Mouse (Mus musculus): ENCODE results near the gene Gm19402.

Gene Gm19402

GRCm38 (mm10) chr10:77666342-77666741 is 24.2 kb downstream of the Gm19402 start:
- no peak for DNase-seq (ENCODE audit: low read depth)

GRCm38 (mm10) chr10:77663949-77664665 is 26.4 kb downstream of the Gm19402 start:
- DNase-seq (ENCODE audit: low read depth): no peak

- no peak for DNase-seq (ENCODE audit: low read depth)
Measured at GRCm38 (mm10) chr10:77658286-77658994, 32.1 kb downstream of the Gm19402 start.

DNA sequence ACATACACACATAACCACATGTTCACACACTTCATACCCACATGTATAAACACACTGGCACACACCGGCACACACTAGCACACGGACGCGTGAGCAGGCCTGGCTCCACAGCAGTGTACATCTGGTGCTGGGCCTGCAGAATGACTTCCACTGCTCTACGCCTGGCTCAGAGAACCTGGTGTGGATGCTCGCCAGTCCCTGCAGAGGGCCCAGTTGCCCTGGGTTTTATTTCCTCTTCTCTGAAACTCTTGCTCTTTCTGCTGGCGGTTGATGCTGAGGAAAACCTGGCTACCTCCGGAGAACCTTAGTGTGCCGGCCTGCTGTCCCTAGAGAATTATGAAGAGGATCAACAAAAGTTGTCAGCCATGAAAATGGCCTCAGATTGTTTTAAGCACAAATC is 38.5 kb downstream of the Gm19402 start:
- DNase-seq (ENCODE audit: low read depth): no peak

GRCm38 (mm10) chr10:77647901-77648300 is 42.7 kb downstream of the Gm19402 start:
- DNase-seq (ENCODE audit: low read depth): no peak

DNA sequence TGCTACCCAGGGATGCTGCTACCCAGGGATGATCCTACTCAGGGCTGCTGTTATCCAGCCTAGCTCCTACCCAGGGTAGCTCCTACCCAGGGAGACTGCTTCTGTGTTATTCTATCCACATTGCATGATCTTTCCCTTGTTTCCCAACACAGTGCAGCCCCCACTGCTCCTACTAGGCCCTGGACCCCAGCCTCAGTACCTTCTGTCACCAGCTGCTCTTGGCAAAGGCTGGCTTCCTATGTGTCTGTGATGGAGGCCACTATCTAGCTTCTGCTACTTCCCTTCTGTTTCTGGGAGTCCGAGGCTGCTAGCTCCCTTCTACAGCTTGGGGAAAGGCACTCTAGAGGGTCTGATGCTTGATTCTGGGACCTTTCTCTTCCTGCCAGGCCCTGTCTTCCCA is 43.1 kb downstream of the Gm19402 start:
- DNase-seq (ENCODE audit: low read depth): no peak

GRCm38 (mm10) chr10:77645571-77645970 is 45.0 kb downstream of the Gm19402 start:
- DNase-seq (ENCODE audit: low read depth): no peak

DNA sequence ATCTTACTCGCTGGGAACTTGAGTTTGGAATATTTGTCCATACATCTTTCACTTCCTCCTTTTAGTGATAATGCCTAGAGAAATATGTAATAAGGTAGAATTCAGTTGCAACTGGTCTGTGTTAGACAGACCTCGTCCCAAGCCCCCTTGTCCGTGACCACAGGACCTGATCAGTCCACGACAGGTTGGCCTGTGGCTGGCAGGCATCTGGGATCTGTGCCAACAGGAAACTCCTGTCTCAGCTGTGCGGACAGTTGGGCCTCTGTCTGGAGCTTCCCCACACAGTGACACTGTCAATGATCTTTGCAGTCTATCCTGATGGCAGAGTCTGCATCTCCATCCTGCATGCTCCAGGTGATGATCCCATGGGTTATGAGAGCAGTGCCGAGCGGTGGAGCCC is 47.4 kb downstream of the Gm19402 start:
- DNase-seq (ENCODE audit: low read depth): no peak
